Mouse (Mus musculus): Measurements from ENCODE around the gene Cir1.

DNA sequence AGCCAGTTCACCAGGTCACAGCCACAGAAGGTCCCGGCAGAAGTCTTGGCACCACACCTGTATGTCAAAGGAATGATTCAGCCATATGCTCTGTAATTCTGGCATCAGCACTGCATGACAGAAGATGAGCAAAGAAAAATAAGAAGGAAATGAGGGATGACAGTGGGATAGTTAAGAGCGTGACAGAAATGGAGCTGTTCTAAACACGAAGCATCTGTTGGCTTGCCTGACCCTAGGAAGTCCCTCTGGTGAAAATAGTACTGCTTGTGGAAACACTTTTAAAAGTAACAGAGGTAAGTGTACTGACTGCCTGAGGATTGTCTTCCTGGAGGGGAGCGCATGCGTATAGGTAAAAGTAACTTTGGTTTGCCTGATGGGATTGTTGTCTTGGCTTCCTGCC, 31.2 kb upstream of the Cir1 start:
- TF ChIP-seq HCFC1 (IDR thresholded peaks at IDR 0.05; ENCODE audit: borderline replicate concordance, insufficient read depth, low read length) = no peak
- no peak for TF ChIP-seq ZC3H11A (IDR thresholded peaks at IDR 0.05; ENCODE audit: borderline replicate concordance, low read depth, low read length)
- no peak for TF ChIP-seq MAFK (IDR thresholded peaks at IDR 0.05; ENCODE audit: insufficient read depth, low read depth, low read length)
- no peak for TF ChIP-seq ZNF384 (IDR thresholded peaks at IDR 0.05; ENCODE audit: low read depth, low read length)

All from ES-E14 (cell line).